Mouse (Mus musculus): ENCODE measurements around the gene Ankra2. TPM values are rescaled to one million over a fixed set of nuclear protein-coding genes. Genes with fewer than 3 reads are reported as not detected.

The Ankra2 gene
- polyA plus RNA-seq (2012; fragmentation: generic; extraction: Trizol), result 4.7 TPM
- long read RNA-seq, experiment 1, transcript Ankra2-207 (2 exons, 1,887 nt), result major isoform, 7 of 18 reads
- long read RNA-seq, experiment 1, partial matches to known transcripts, result 1 of 18 reads
- long read RNA-seq, experiment 1, other reads (novel, unspliced or antisense), result 3 of 18 reads
- long read RNA-seq, experiment 2, partial matches to known transcripts, result 1 of 9 reads
- long read RNA-seq, experiment 2, other reads (novel, unspliced or antisense), result 3 of 9 reads

DNA sequence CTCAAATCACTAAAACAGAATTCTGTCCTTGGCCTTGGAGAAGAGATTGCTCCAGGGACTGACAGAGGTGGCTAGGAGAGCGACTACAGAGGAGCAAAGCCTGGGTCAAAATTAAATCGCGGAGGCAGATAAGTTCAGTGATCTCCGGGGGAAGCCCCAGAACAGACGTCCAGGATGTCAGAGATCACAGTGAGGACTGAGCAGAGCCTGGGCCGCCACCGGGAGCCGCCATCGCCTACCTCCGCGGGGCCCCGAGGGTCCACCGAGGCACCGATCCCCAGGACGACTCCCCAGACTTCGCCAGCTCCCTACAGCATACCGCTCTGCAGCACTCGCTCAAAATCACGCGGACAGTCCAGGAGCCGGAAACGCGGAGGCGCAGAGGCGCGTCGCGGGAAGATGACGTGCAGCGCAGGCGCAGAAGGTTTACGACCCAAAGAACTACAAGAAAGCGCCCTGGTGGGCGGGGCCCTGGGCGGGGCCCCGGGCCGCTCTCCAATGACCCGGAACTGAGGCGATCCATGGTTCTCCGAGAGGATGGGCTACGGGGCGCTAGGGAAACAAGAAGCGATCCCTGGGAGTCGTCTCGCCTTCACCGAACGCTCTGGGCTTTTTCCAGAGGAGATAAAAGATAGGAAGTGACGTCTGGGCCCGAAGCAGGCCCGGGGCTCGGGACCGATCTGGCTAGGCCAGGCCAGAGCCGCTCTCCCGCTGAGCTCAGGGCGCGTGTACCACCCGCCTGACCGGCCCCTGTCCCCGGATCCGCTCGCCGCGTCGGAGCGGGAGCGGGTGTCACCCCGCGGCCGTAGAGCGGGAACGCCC lies at the start of gene Ankra2, which contains the start of gene Utp15:
Ankra2 (plus strand) TSS at position 439 of the 822 bp plus-strand sequence.
Utp15 (minus strand) TSS at position 406 of the 822 bp plus-strand sequence.
- Histone ChIP-seq H3K79me2 (ENCODE audit: control insufficient read depth, insufficient read depth) (peaks cover 46% of the 10 kb centered on the region), H3ac (ENCODE audit: control insufficient read depth, insufficient read length, low read depth) (peak within 1 kb of the TSS; percentile 92), H3K4me3 (ENCODE audit: insufficient read depth, poor library complexity, severe bottlenecking) (peak within 1 kb of the TSS; percentile 95), H3K36me3 (ENCODE audit: control insufficient read depth, insufficient read depth) (peaks cover 30% of the 10 kb centered on the region), H3K27me3 (ENCODE audit: control insufficient read depth, insufficient read depth, insufficient read length) (no peaks in the 10 kb centered on the region), H3K79me3 (ENCODE audit: low read depth) (peaks cover 21% of the 10 kb centered on the region)
- TF ChIP-seq CEBPB (IDR thresholded peaks at IDR 0.05; ENCODE audit: low read depth) (no peak), MYOD1 (IDR thresholded peaks at IDR 0.05; ENCODE audit: control insufficient read depth, insufficient read length, low read depth) (no peak), MYOG (IDR thresholded peaks at IDR 0.05; ENCODE audit: control insufficient read depth, extremely low read depth, insufficient read length) (no peak), CTCF (IDR thresholded peaks at IDR 0.05; ENCODE audit: control insufficient read depth, insufficient read depth, insufficient read length) (no peak), USF1 (IDR thresholded peaks at IDR 0.05; ENCODE audit: low read depth) (peak; percentile 11), MAX (IDR thresholded peaks at IDR 0.05) (peak; percentile 36), FOSL1 (IDR thresholded peaks at IDR 0.05; ENCODE audit: insufficient read depth, low read length, poor library complexity, severe bottlenecking) (no peak)

DNA sequence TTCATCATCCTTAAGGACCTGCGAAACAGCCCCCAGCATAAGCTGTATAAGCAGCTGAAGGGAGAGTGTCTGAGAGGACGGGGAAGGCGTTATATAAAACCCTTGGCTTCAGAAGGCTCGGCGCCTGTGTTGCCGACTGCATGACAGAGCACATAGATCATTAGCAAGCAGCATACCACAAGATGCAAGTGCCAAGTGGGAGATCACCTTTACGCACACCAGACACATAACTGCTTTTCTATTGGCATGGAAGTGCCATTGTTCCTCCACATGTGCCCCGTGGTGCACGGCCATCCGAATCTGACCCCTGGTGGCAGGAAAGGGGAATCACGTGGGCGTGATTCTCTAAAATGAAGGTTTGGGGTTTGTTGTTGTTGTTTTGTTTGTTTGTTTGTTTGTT lies 40.0 kb upstream of the Ankra2 start:
- H3K79me2 ChIP-seq (ENCODE audit: control insufficient read depth, insufficient read depth), result no peaks in the 10 kb centered on the region
- TF ChIP-seq CEBPB (IDR thresholded peaks at IDR 0.05; ENCODE audit: low read depth) (no peak), MYOG (IDR thresholded peaks at IDR 0.05; ENCODE audit: control insufficient read depth, extremely low read depth, insufficient read length) (no peak), MAX (IDR thresholded peaks at IDR 0.05) (peak; percentile 83), CTCF (IDR thresholded peaks at IDR 0.05; ENCODE audit: control insufficient read depth, insufficient read depth, insufficient read length) (peak; percentile 59), MYOD1 (IDR thresholded peaks at IDR 0.05; ENCODE audit: control insufficient read depth, insufficient read length, low read depth) (no peak), USF1 (IDR thresholded peaks at IDR 0.05; ENCODE audit: low read depth) (peak; percentile 79), FOSL1 (IDR thresholded peaks at IDR 0.05; ENCODE audit: insufficient read depth, low read length, poor library complexity, severe bottlenecking) (no peak)
- H3K4me3 ChIP-seq (ENCODE audit: insufficient read depth, poor library complexity, severe bottlenecking), result no peak overlapping the region
- H3K36me3 ChIP-seq (ENCODE audit: control insufficient read depth, insufficient read depth), result no peaks in the 10 kb centered on the region
- H3K27me3 ChIP-seq (ENCODE audit: control insufficient read depth, insufficient read depth, insufficient read length), result peaks cover 20% of the 10 kb centered on the region
- H3ac ChIP-seq (ENCODE audit: control insufficient read depth, insufficient read length, low read depth), result no peak overlapping the region
- H3K79me3 ChIP-seq (ENCODE audit: low read depth), result no peaks in the 10 kb centered on the region

DNA sequence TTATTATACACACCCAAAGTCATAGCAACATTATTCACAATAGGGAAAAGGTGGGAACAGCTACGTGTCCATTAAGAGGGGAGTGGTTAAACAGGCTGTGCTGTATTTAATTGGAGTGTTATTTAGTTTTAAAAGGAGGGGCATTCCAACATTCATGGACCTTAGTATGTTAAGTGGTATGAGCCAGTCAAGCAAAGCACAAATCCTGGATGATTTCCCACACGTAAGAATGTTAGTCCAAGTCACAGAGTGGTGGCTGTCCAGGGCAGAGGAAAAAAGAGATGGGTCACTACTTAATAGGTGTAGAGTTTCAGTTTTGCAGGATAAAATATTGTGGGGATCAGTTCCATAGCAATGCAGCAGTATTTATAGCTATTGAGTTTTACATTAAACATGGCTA lies 36.6 kb upstream of the Ankra2 start:
- Histone ChIP-seq H3ac (ENCODE audit: control insufficient read depth, insufficient read length, low read depth) (no peak overlapping the region), H3K79me2 (ENCODE audit: control insufficient read depth, insufficient read depth) (no peaks in the 10 kb centered on the region), H3K27me3 (ENCODE audit: control insufficient read depth, insufficient read depth, insufficient read length) (peaks cover 17% of the 10 kb centered on the region), H3K79me3 (ENCODE audit: low read depth) (no peaks in the 10 kb centered on the region), H3K4me3 (ENCODE audit: insufficient read depth, poor library complexity, severe bottlenecking) (no peak overlapping the region), H3K36me3 (ENCODE audit: control insufficient read depth, insufficient read depth) (no peaks in the 10 kb centered on the region)
- TF ChIP-seq MYOG (IDR thresholded peaks at IDR 0.05; ENCODE audit: control insufficient read depth, extremely low read depth, insufficient read length) (no peak), MYOD1 (IDR thresholded peaks at IDR 0.05; ENCODE audit: control insufficient read depth, insufficient read length, low read depth) (no peak), FOSL1 (IDR thresholded peaks at IDR 0.05; ENCODE audit: insufficient read depth, low read length, poor library complexity, severe bottlenecking) (no peak), CTCF (IDR thresholded peaks at IDR 0.05; ENCODE audit: control insufficient read depth, insufficient read depth, insufficient read length) (no peak), USF1 (IDR thresholded peaks at IDR 0.05; ENCODE audit: low read depth) (no peak), CEBPB (IDR thresholded peaks at IDR 0.05; ENCODE audit: low read depth) (no peak), MAX (IDR thresholded peaks at IDR 0.05) (no peak)

DNA sequence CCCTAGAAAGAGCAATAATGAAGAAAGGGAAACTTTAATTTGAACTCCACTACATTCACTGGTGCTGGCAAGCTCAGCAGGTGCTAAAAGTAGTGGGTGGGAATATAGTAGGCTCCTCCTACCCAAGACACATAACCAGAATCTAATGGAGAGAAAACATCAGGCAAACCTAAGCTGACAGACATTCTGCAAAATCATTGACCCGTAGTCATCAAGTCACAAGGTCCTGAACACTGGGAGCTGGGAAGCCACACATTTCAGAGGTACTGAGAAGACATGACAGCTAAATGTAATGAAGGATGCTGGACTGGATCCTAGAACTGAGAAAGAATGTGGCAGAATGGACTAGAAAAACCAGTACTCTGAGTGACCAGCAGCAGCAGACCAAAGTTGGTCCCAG lies 32.4 kb upstream of the Ankra2 start:
- TF ChIP-seq MAX (IDR thresholded peaks at IDR 0.05), result no peak
- TF ChIP-seq FOSL1 (IDR thresholded peaks at IDR 0.05; ENCODE audit: insufficient read depth, low read length, poor library complexity, severe bottlenecking), result no peak
- H3K27me3 ChIP-seq (ENCODE audit: control insufficient read depth, insufficient read depth, insufficient read length), result peaks cover 4% of the 10 kb centered on the region

DNA sequence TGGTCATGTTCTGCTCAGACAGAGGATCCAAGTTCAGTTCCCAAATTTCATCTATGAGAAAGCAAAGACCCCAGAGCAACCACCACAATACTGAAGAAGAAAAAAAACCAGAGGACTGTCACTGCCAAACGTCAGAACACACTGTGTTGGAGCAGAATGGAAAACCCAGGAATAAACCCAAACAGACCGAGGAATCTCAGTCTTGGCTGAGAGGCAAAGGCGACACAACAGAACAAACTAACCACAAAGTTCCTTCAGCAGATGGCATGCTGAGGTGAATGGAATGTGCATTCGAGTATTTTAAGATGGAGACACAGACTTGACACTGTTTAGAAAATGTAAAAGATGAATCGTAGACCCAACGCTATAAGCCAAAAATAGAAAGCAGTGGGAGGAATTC lies 27.4 kb upstream of the Ankra2 start:
- no peak for TF ChIP-seq CEBPB (IDR thresholded peaks at IDR 0.05; ENCODE audit: low read depth)
- TF ChIP-seq USF1 (IDR thresholded peaks at IDR 0.05; ENCODE audit: low read depth), result no peak
- TF ChIP-seq MYOG (IDR thresholded peaks at IDR 0.05; ENCODE audit: control insufficient read depth, extremely low read depth, insufficient read length), result no peak
- no peak for TF ChIP-seq MYOD1 (IDR thresholded peaks at IDR 0.05; ENCODE audit: control insufficient read depth, insufficient read length, low read depth)
- no peak for TF ChIP-seq CTCF (IDR thresholded peaks at IDR 0.05; ENCODE audit: control insufficient read depth, insufficient read depth, insufficient read length)
- no peak for TF ChIP-seq MAX (IDR thresholded peaks at IDR 0.05)
- TF ChIP-seq FOSL1 (IDR thresholded peaks at IDR 0.05; ENCODE audit: insufficient read depth, low read length, poor library complexity, severe bottlenecking), result no peak
- Histone ChIP-seq H3K4me3 (ENCODE audit: insufficient read depth, poor library complexity, severe bottlenecking) (no peak overlapping the region), H3K79me2 (ENCODE audit: control insufficient read depth, insufficient read depth) (no peaks in the 10 kb centered on the region)

More for the DNA sequence above, 32.4 kb upstream of the Ankra2 start:
- Histone ChIP-seq H3ac (ENCODE audit: control insufficient read depth, insufficient read length, low read depth) (no peak overlapping the region), H3K79me3 (ENCODE audit: low read depth) (no peaks in the 10 kb centered on the region), H3K79me2 (ENCODE audit: control insufficient read depth, insufficient read depth) (no peaks in the 10 kb centered on the region), H3K36me3 (ENCODE audit: control insufficient read depth, insufficient read depth) (no peaks in the 10 kb centered on the region), H3K4me3 (ENCODE audit: insufficient read depth, poor library complexity, severe bottlenecking) (no peak overlapping the region)

More for the DNA sequence above, 27.4 kb upstream of the Ankra2 start:
- Histone ChIP-seq H3ac (ENCODE audit: control insufficient read depth, insufficient read length, low read depth) (no peak overlapping the region), H3K79me3 (ENCODE audit: low read depth) (no peaks in the 10 kb centered on the region), H3K27me3 (ENCODE audit: control insufficient read depth, insufficient read depth, insufficient read length) (peaks cover 10% of the 10 kb centered on the region), H3K36me3 (ENCODE audit: control insufficient read depth, insufficient read depth) (no peaks in the 10 kb centered on the region)
